Mouse (Mus musculus) lung, postnatal 0 days (tissue): ENCODE results near the gene Shb.

ENCODE experiments used
- CTCF ChIP-seq: IDR thresholded peaks from 2 replicates; pipeline ENCODE4 v1.5.1; 2016; ENCODE audit warnings: antibody characterized with exemption, mild to moderate bottlenecking
- EP300 ChIP-seq: IDR thresholded peaks from 2 replicates; pipeline ENCODE4 v1.6.1; 2016; ENCODE audit warnings: antibody characterized with exemption, mild to moderate bottlenecking, control low read depth

DNA sequence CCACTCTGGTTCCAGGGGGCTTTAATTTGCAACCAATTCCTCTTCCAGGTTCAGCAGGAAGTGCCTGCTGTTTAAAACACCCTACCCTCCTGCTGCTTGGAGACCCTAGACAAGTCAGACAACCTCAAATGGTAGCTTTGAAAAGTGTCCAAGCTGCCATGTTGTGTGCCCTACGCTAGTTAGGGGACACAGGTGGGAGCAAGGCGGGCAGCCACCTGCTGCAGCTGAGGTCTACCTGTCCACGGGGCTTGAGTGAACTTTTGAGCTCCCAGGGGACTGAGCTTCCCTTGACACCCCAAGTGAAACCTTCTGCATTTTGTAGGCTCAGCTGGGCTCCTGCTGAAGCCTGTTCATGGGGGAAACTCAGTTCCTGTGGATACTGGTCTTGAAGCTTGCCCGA, 58.1 kb downstream of the Shb start:
- TF ChIP-seq CTCF (no peak), EP300 (no peak)
